Mouse (Mus musculus) liver, adult 2 months (tissue): ENCODE data around the gene Il1rn.

Source experiments
- CTCF ChIP-seq: fragments of 200-500 bp; IDR thresholded peaks from 2 replicates; pipeline ENCODE4 v1.5.1; 2011; ENCODE audit warnings: low read depth, low read length, control low read depth
- POLR2A ChIP-seq: fragments of 200-500 bp; IDR thresholded peaks from 2 replicates; pipeline ENCODE4 v1.6.1; 2011; ENCODE audit warnings: low read length, control low read depth; ENCODE audit not compliant: insufficient read depth; ENCODE audit errors: extremely low read depth

DNA sequence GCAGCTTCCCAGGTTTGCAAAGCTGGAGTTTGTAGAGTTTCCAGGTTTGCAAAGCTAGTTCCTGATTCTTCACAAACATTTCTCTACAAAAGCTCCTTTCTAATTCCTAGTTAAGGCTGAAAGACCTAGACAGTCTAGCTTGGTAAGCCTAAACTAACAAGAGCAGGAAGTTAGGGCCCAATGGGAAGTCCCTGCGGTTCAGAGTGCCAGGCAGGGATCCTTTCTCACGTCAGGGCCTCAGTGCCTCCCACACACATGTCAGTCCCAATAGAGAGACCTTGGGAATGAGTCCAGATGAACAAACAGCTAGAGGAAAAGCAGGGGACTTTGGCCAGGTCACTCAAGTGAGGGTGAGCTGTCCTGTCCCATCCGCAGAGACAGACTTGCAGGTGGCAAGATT is 1.3 kb upstream of the Il1rn start:
- TF ChIP-seq POLR2A (no peak), CTCF (no peak)
